Mouse (Mus musculus): ENCODE results near the gene Hist1h3b. TPM values are rescaled to one million over a fixed set of nuclear protein-coding genes. Genes with fewer than 3 reads are reported as not detected.

Hist1h3b gene
- polyA plus RNA-seq, 1 experiment from 2014 or later = 1.8 TPM

Small RNA genes within 50 kb of the gene (microRNA-seq; reads per million reads assigned to microRNA genes)
- not detected for gene Gm44314
- gene Gm44484 = not detected

Other genes with a start within 250 kb of the Hist1h3b start
- 3.2 and 3.3 TPM in 2 replicates for gene Hist1h4h, start 221.2 kb upstream of the Hist1h3b start, polyA plus RNA-seq (2014; fragmentation: Nextera tagmentation; extraction: Ambion mirVana)
- 0.81 and 3.3 TPM in 2 replicates for gene Hist1h2af, start 218.4 kb upstream of the Hist1h3b start, polyA plus RNA-seq (2014; fragmentation: Nextera tagmentation; extraction: Ambion mirVana)
- 1.2 TPM in 1 of 2 replicates, not detected in the other for gene Hist1h3g, start 216.8 kb upstream of the Hist1h3b start, polyA plus RNA-seq (2014; fragmentation: Nextera tagmentation; extraction: Ambion mirVana)
- gene Hist1h2bh, start 208.9 kb upstream of the Hist1h3b start, polyA plus RNA-seq (2014; fragmentation: Nextera tagmentation; extraction: Ambion mirVana) = 0.22 TPM in 1 of 2 replicates, not detected in the other
- gene Hist1h3f, start 208.2 kb upstream of the Hist1h3b start, polyA plus RNA-seq (2014; fragmentation: Nextera tagmentation; extraction: Ambion mirVana) = 0.28 and 0.29 TPM in 2 replicates
- gene Hist1h4f, start 200.6 kb upstream of the Hist1h3b start, polyA plus RNA-seq (2014; fragmentation: Nextera tagmentation; extraction: Ambion mirVana) = not detected in 2 replicates
- 0.12 and 0.17 TPM in 2 replicates for gene Hist1h1d, start 199.0 kb upstream of the Hist1h3b start, polyA plus RNA-seq (2014; fragmentation: Nextera tagmentation; extraction: Ambion mirVana)
- gene Hist1h3e, start 189.9 kb upstream of the Hist1h3b start, polyA plus RNA-seq (2014; fragmentation: Nextera tagmentation; extraction: Ambion mirVana) = 1.5 and 3.1 TPM in 2 replicates
- 21.8 and 22.5 TPM in 2 replicates for gene Hist1h2ae, start 181.0 kb upstream of the Hist1h3b start, polyA plus RNA-seq (2014; fragmentation: Nextera tagmentation; extraction: Ambion mirVana)
- 0.94 and 2.3 TPM in 2 replicates for gene Hist1h2bg, start 180.9 kb upstream of the Hist1h3b start, polyA plus RNA-seq (2014; fragmentation: Nextera tagmentation; extraction: Ambion mirVana)
- 0.91 and 1.8 TPM in 2 replicates for gene Hist1h2bf, start 178.1 kb upstream of the Hist1h3b start, polyA plus RNA-seq (2014; fragmentation: Nextera tagmentation; extraction: Ambion mirVana)
- gene Hist1h2ad, start 177.9 kb upstream of the Hist1h3b start, polyA plus RNA-seq (2014; fragmentation: Nextera tagmentation; extraction: Ambion mirVana) = 0.77 TPM in 1 of 2 replicates, not detected in the other
- gene Hist1h3d, start 176.5 kb upstream of the Hist1h3b start, polyA plus RNA-seq (2014; fragmentation: Nextera tagmentation; extraction: Ambion mirVana) = 1.4 and 2.2 TPM in 2 replicates
- 29.1 and 37.2 TPM in 2 replicates for gene Hist1h4d, start 170.7 kb upstream of the Hist1h3b start, polyA plus RNA-seq (2014; fragmentation: Nextera tagmentation; extraction: Ambion mirVana)
- gene Hist1h2be, start 131.1 kb upstream of the Hist1h3b start, polyA plus RNA-seq (2014; fragmentation: Nextera tagmentation; extraction: Ambion mirVana) = 0.52 and 1.0 TPM in 2 replicates
- 4.4 and 5.3 TPM in 2 replicates for gene Hist1h1e, start 129.7 kb upstream of the Hist1h3b start, polyA plus RNA-seq (2014; fragmentation: Nextera tagmentation; extraction: Ambion mirVana)
- gene Hist1h2ac, start 68.3 kb upstream of the Hist1h3b start, polyA plus RNA-seq (2014; fragmentation: Nextera tagmentation; extraction: Ambion mirVana) = 0.26 and 0.27 TPM in 2 replicates
- 14.5 and 15.1 TPM in 2 replicates for gene Hist1h2bc, start 68.1 kb upstream of the Hist1h3b start, polyA plus RNA-seq (2014; fragmentation: Nextera tagmentation; extraction: Ambion mirVana)
- not detected in 2 replicates for gene Hist1h1t, start 56.5 kb upstream of the Hist1h3b start, polyA plus RNA-seq (2014; fragmentation: Nextera tagmentation; extraction: Ambion mirVana)
- gene Hist1h4c, start 53.8 kb upstream of the Hist1h3b start, polyA plus RNA-seq (2014; fragmentation: Nextera tagmentation; extraction: Ambion mirVana) = 3.0 and 3.5 TPM in 2 replicates
- 4.8 and 7.0 TPM in 2 replicates for gene Hfe, start 41.4 kb upstream of the Hist1h3b start, polyA plus RNA-seq (2014; fragmentation: Nextera tagmentation; extraction: Ambion mirVana)
- gene Hist1h1c, start 13.5 kb upstream of the Hist1h3b start, polyA plus RNA-seq (2014; fragmentation: Nextera tagmentation; extraction: Ambion mirVana) = 7.2 and 8.3 TPM in 2 replicates
- 1.1 TPM in 1 of 2 replicates, not detected in the other for gene Hist1h3c, start 6.7 kb upstream of the Hist1h3b start, polyA plus RNA-seq (2014; fragmentation: Nextera tagmentation; extraction: Ambion mirVana)
- gene Hist1h2bb, start 5.5 kb upstream of the Hist1h3b start, polyA plus RNA-seq (2014; fragmentation: Nextera tagmentation; extraction: Ambion mirVana) = 0.64 TPM in 1 of 2 replicates, not detected in the other
- gene Hist1h2ab, start 1.1 kb upstream of the Hist1h3b start, polyA plus RNA-seq (2014; fragmentation: Nextera tagmentation; extraction: Ambion mirVana) = 6.7 and 9.8 TPM in 2 replicates
- gene Hist1h4b, start 4.7 kb downstream of the Hist1h3b start, polyA plus RNA-seq (2014; fragmentation: Nextera tagmentation; extraction: Ambion mirVana) = 2.1 TPM in 1 of 2 replicates, not detected in the other
- gene Hist1h4a, start 9.0 kb downstream of the Hist1h3b start, polyA plus RNA-seq (2014; fragmentation: Nextera tagmentation; extraction: Ambion mirVana) = 0.55 TPM in 1 of 2 replicates, not detected in the other
- gene Hist1h3a, start 10.1 kb downstream of the Hist1h3b start, polyA plus RNA-seq (2014; fragmentation: Nextera tagmentation; extraction: Ambion mirVana) = 0.94 and 2.1 TPM in 2 replicates
- gene Hist1h1a, start 11.4 kb downstream of the Hist1h3b start, polyA plus RNA-seq (2014; fragmentation: Nextera tagmentation; extraction: Ambion mirVana) = 0.50 and 1.1 TPM in 2 replicates
- gene Trim38, start 17.6 kb downstream of the Hist1h3b start, polyA plus RNA-seq (2014; fragmentation: Nextera tagmentation; extraction: Ambion mirVana) = not detected in 2 replicates
- not detected in 2 replicates for gene Slc17a2, start 54.7 kb downstream of the Hist1h3b start, polyA plus RNA-seq (2014; fragmentation: Nextera tagmentation; extraction: Ambion mirVana)
- gene Slc17a3, start 87.2 kb downstream of the Hist1h3b start, polyA plus RNA-seq (2014; fragmentation: Nextera tagmentation; extraction: Ambion mirVana) = not detected in 2 replicates
- gene Slc17a1, start 115.5 kb downstream of the Hist1h3b start, polyA plus RNA-seq (2014; fragmentation: Nextera tagmentation; extraction: Ambion mirVana) = not detected in 2 replicates
- not detected in 2 replicates for gene Slc17a4, start 162.7 kb downstream of the Hist1h3b start, polyA plus RNA-seq (2014; fragmentation: Nextera tagmentation; extraction: Ambion mirVana)
- not detected in 2 replicates for gene Hist1h2ba, start 181.9 kb downstream of the Hist1h3b start, polyA plus RNA-seq (2014; fragmentation: Nextera tagmentation; extraction: Ambion mirVana)
- not detected in 2 replicates for gene Hist1h2aa, start 182.2 kb downstream of the Hist1h3b start, polyA plus RNA-seq (2014; fragmentation: Nextera tagmentation; extraction: Ambion mirVana)
- gene Scgn, start 238.9 kb downstream of the Hist1h3b start, polyA plus RNA-seq (2014; fragmentation: Nextera tagmentation; extraction: Ambion mirVana) = 0.63 and 1.0 TPM in 2 replicates

Measured in hindbrain, embryonic 14.5 days (tissue).